11 mouse cellular contexts compared by ENCODE assay signal in the genomic region with DNA sequence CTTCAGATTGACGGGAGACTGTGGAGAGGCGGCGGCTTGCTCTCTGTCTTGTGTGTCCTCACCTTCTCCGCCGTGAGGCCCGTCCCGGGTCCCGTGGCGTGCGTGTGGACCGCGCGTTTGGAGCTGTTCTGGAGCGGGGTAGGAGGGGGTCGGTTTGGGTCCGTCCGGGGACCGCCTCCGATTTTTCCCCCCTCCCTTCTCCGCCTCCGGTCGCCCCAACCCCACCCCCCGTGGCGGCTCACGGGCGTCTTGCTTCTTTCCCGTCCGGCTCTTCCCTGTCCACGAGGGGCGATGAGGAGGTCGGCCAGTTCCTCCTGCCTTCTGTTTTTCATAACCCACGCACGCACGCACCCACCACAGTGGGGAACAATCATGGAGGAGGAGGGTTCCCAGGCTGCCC. TPM values are rescaled to one million over a fixed set of nuclear protein-coding genes. Genes with fewer than 3 reads are reported as not detected.
A peak's percentile ranks its signal among the peaks of the same experiment; 100 is the strongest.
DNase-seq lines count a peak whose midpoint lies in the region; ATAC-seq and TF ChIP-seq lines count a peak whose summit lies in the region.
"Had no signal": no experiment of that assay in that cellular context is flagged by ENCODE, and none has a peak within 500 bp of the region (broad histone marks: within the 10 kb centered on the region; RNA-seq: fewer than 3 reads in every experiment).

No protein-coding gene starts in this region.

- H3K4me1 ChIP-seq in heart, embryonic 15.5 days (replicated peaks), result peaks cover 6% of the 10 kb centered on the region
- H3K4me1 ChIP-seq in embryonic facial prominence, embryonic 13.5 days, result peaks cover 8% of the 10 kb centered on the region
- H3K4me1 ChIP-seq in intestine, embryonic 16.5 days (ENCODE audit: control insufficient read depth, insufficient read depth, low read length), result peaks cover 6% of the 10 kb centered on the region; the same call in 1 of the 2 replicates
- no peaks in the 10 kb centered on the region for H3K4me1 ChIP-seq in midbrain, postnatal 0 days (ENCODE audit: insufficient read depth, low read length)

- no peak for DNase-seq in heart, postnatal 4 days
- no peak for DNase-seq in midbrain, postnatal 0 days (ENCODE audit: low spot score)
- DNase-seq in right cerebral cortex, postnatal 4 days, result no peak
- no peak for DNase-seq in adrenal gland, adult (ENCODE audit: inconsistent age in 2 of 2, low spot score in 1 of 2)
- DNase-seq in urinary bladder, postnatal 25 days (ENCODE audit: low spot score), result no peak
- DNase-seq: adrenal gland, postnatal 14 days; embryo, embryonic 11 days; kidney, adult 18-20 months had no signal

- no peak overlapping the region for H3K27ac ChIP-seq in heart, embryonic 15.5 days
- no peak overlapping the region for H3K27ac ChIP-seq in embryonic facial prominence, embryonic 13.5 days
- no peak overlapping the region for H3K27ac ChIP-seq in intestine, embryonic 16.5 days (ENCODE audit: low read length)
- no peak overlapping the region for H3K27ac ChIP-seq in midbrain, postnatal 0 days (ENCODE audit: low read depth, low read length)

- no peaks in the 10 kb centered on the region for H3K27me3 ChIP-seq in heart, embryonic 15.5 days
- H3K27me3 ChIP-seq in embryonic facial prominence, embryonic 13.5 days, result no peaks in the 10 kb centered on the region
- H3K27me3 ChIP-seq in intestine, embryonic 16.5 days (replicated peaks; ENCODE audit: control insufficient read depth, insufficient read depth, low read length), result no peaks in the 10 kb centered on the region
- H3K27me3 ChIP-seq in midbrain, postnatal 0 days (ENCODE audit: insufficient read depth, low read length), result no peaks in the 10 kb centered on the region

- no peaks in the 10 kb centered on the region for H3K36me3 ChIP-seq in heart, embryonic 15.5 days
- H3K36me3 ChIP-seq in embryonic facial prominence, embryonic 13.5 days, result no peaks in the 10 kb centered on the region
- no peaks in the 10 kb centered on the region for H3K36me3 ChIP-seq in intestine, embryonic 16.5 days (ENCODE audit: control insufficient read depth, insufficient read depth, low read length)
- no peaks in the 10 kb centered on the region for H3K36me3 ChIP-seq in midbrain, postnatal 0 days (ENCODE audit: insufficient read depth, low read length)

- no peaks in the 10 kb centered on the region for H3K9me3 ChIP-seq in heart, embryonic 15.5 days (replicated peaks)
- no peaks in the 10 kb centered on the region for H3K9me3 ChIP-seq in embryonic facial prominence, embryonic 13.5 days
- 0 out of 2 replicates have a peak, but pooled peaks cover 2% of the 10 kb centered on the region for H3K9me3 ChIP-seq in intestine, embryonic 16.5 days (ENCODE audit: control insufficient read depth, low read length)
- H3K9me3 ChIP-seq in midbrain, postnatal 0 days (ENCODE audit: low read length), result no peaks in the 10 kb centered on the region

- no peak for ATAC-seq in heart, embryonic 15.5 days (replicated peaks; ENCODE audit: insufficient number of reproducible peaks, insufficient read depth, low FRiP score, low read depth)
- 0 out of 2 replicates have a peak, but pooled peaks have one; percentile 11 for ATAC-seq in embryonic facial prominence, embryonic 13.5 days (ENCODE audit: insufficient number of reproducible peaks, insufficient read depth, low FRiP score, low TSS enrichment, low read depth)
- no peak for ATAC-seq in intestine, embryonic 16.5 days
- ATAC-seq in midbrain, postnatal 0 days (ENCODE audit: low FRiP score), result no peak

- peak overlapping the region; percentile 69 for H3K4me2 ChIP-seq in heart, embryonic 15.5 days
- peak overlapping the region; percentile 60 for H3K4me2 ChIP-seq in embryonic facial prominence, embryonic 13.5 days
- peak overlapping the region; percentile 54 for H3K4me2 ChIP-seq in intestine, embryonic 16.5 days (ENCODE audit: low read depth, low read length)
- peak overlapping the region; percentile 33 for H3K4me2 ChIP-seq in midbrain, postnatal 0 days (ENCODE audit: low read depth, low read length, poor library complexity, severe bottlenecking)

- peak overlapping the region; percentile 43; the same call in 1 of the 2 replicates for H3K9ac ChIP-seq in heart, embryonic 15.5 days
- peak overlapping the region; percentile 61 for H3K9ac ChIP-seq in embryonic facial prominence, embryonic 13.5 days
- peak overlapping the region; percentile 55 for H3K9ac ChIP-seq in intestine, embryonic 16.5 days (ENCODE audit: low read depth, low read length)
- no peak overlapping the region for H3K9ac ChIP-seq in midbrain, postnatal 0 days (replicated peaks; ENCODE audit: low read length, poor library complexity, severe bottlenecking)

- peak overlapping the region; percentile 43 for H3K4me3 ChIP-seq in heart, embryonic 15.5 days
- H3K4me3 ChIP-seq in embryonic facial prominence, embryonic 13.5 days, result peak overlapping the region; percentile 36
- peak overlapping the region; percentile 36 for H3K4me3 ChIP-seq in intestine, embryonic 16.5 days (ENCODE audit: low read length)
- H3K4me3 ChIP-seq in midbrain, postnatal 0 days (ENCODE audit: low read depth, low read length), result peak overlapping the region; percentile 20; the same call in 1 of the 2 replicates

- TF ChIP-seq CTCF in midbrain, postnatal 0 days (IDR thresholded peaks at IDR 0.05), result no peak

- 25% methylated on average over 34 of the region's 34 CpGs for WGBS in heart, embryonic 15.5 days
- 38% methylated on average over 34 of the region's 34 CpGs for WGBS in embryonic facial prominence, embryonic 13.5 days
- 28% methylated on average over 33 of the region's 34 CpGs for WGBS in intestine, embryonic 16.5 days
- WGBS in midbrain, postnatal 0 days, result 26% methylated on average over 34 of the region's 34 CpGs

RNA-seq across cellular contexts. Expression of gene Prpsap1, which starts 4.6 kb away (rescaled TPM):
- 81.7 and 98.2 TPM in 2 replicates for polyA plus RNA-seq in heart, embryonic 15.5 days (2015; fragmentation: Nextera tagmentation; extraction: Ambion mirVana)
- 10 to 100 TPM; 53.6 to 55.5 TPM for total RNA-seq in heart, postnatal 4 days (2021)
- 186 and 193 TPM in 2 replicates for polyA plus RNA-seq in embryonic facial prominence, embryonic 13.5 days (2015; fragmentation: Nextera tagmentation; extraction: Ambion mirVana)
- 260 and 274 TPM in 2 replicates for polyA plus RNA-seq in intestine, embryonic 16.5 days (2015; fragmentation: Nextera tagmentation; extraction: Ambion mirVana)
- total RNA-seq in midbrain, postnatal 0 days (2014; rRNA removed), result 110 and 113 TPM in 2 replicates
- polyA plus RNA-seq in midbrain, postnatal 0 days (2015; fragmentation: Nextera tagmentation; extraction: Ambion mirVana), result 156 and 157 TPM in 2 replicates

RNA-seq across cellular contexts. Expression of gene Sphk1, which starts 32.1 kb away (rescaled TPM):
- 2.8 and 4.4 TPM in 2 replicates for polyA plus RNA-seq in heart, embryonic 15.5 days (2015; fragmentation: Nextera tagmentation; extraction: Ambion mirVana)
- 1 to 10 TPM; 4.6 to 5.1 TPM for total RNA-seq in heart, postnatal 4 days (2021)
- 5.0 and 6.1 TPM in 2 replicates for polyA plus RNA-seq in embryonic facial prominence, embryonic 13.5 days (2015; fragmentation: Nextera tagmentation; extraction: Ambion mirVana)
- polyA plus RNA-seq in intestine, embryonic 16.5 days (2015; fragmentation: Nextera tagmentation; extraction: Ambion mirVana), result 3.9 and 5.2 TPM in 2 replicates
- total RNA-seq in midbrain, postnatal 0 days (2014; rRNA removed), result 12.2 and 12.4 TPM in 2 replicates
- polyA plus RNA-seq in midbrain, postnatal 0 days (2015; fragmentation: Nextera tagmentation; extraction: Ambion mirVana), result 9.3 and 13.8 TPM in 2 replicates

RNA-seq across cellular contexts. Expression of gene Qrich2, which starts 32.6 kb away (rescaled TPM):
- 0.10 TPM in 1 of 2 replicates, not detected in the other for polyA plus RNA-seq in heart, embryonic 15.5 days (2015; fragmentation: Nextera tagmentation; extraction: Ambion mirVana)
- under 1 TPM in 1 of 2 experiments, not detected in 1; 0.05 TPM for total RNA-seq in heart, postnatal 4 days (2021)
- 0.19 and 0.55 TPM in 2 replicates for polyA plus RNA-seq in embryonic facial prominence, embryonic 13.5 days (2015; fragmentation: Nextera tagmentation; extraction: Ambion mirVana)
- 0.39 TPM in 2 replicates for polyA plus RNA-seq in intestine, embryonic 16.5 days (2015; fragmentation: Nextera tagmentation; extraction: Ambion mirVana)
- not detected in 2 replicates for total RNA-seq in midbrain, postnatal 0 days (2014; rRNA removed)
- 0.14 and 0.15 TPM in 2 replicates for polyA plus RNA-seq in midbrain, postnatal 0 days (2015; fragmentation: Nextera tagmentation; extraction: Ambion mirVana)
- total RNA-seq: adrenal gland, postnatal 14 days had no signal
